Mouse (Mus musculus): Measurements from ENCODE around the gene Ntm. TPM values are rescaled to one million over a fixed set of nuclear protein-coding genes. Genes with fewer than 3 reads are reported as not detected.

Gene Ntm
- total RNA-seq, 2 experiments from 2014 or later, result 136 to 166 TPM

DNA sequence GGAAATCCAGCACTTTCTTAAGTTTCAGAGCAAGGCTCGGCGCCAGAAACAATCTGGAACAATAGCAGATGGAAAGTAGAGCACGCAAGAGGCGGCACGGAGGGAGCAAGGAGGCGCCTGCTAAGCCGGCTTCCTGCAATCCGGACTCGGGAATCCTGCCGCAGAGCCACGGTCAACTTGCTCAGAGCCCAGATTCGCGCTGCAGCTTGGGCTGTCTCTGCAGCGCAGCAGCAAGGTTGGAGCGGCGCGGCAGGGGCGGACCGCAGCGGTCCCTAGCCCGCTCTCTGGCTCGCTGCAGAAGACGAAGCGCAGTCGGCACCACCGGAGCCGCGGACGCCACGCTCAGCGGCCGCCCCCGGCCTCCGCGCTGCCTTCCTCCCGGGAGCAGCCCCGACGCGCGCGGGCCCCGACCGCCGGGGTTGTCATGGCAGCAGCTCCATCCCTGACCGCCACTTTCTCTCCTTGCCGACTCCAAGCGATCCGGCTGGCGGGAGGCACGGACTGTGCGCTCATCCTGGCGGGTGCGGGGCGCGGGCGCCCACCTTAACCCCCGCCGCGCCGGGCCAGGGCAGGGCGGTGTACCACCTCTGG lies 550.7 kb downstream of the Ntm start:
- peak; percentile 41 to 58 for DNase-seq (ENCODE audit: low spot score in 2 of 2)

DNA sequence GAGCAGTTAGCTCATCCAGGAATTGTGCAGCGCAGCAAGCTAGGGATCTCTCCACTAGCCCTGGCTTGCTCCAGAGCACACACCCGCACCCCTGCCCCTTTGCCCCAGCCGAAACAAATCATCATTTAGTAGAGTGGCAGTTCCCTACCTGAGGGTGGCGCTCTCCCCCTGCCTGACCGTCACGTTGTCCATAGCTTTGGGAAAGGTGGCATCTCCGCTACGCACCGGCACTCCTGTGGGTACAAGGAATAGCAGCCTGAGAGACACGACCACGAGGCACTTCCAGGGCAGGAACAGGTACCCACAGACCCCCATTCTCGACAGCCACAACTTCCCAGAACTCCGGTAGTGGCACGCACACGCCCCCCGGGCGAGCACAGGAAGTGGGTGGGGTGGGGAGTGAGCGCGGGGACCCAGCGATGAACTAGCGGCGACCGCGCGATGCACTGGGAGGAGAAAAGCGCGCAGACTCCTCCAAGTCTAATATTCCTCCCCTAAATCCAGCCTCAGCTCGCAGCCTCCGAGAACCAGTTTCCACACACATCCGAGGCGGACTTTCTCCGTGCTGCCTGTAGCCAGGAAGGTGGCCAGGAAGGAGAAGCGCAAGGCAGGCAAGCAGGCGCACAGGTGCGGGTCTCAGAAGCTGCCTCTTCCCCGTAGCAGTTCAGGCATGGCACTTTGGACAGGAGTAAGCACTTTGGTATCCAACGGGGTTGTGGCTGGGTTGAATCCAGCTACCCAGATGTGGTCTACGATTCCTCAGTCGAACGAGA lies 551.3 kb downstream of the Ntm start:
- peak; percentile 53 to 57 for DNase-seq (ENCODE audit: low spot score in 2 of 2)

DNA sequence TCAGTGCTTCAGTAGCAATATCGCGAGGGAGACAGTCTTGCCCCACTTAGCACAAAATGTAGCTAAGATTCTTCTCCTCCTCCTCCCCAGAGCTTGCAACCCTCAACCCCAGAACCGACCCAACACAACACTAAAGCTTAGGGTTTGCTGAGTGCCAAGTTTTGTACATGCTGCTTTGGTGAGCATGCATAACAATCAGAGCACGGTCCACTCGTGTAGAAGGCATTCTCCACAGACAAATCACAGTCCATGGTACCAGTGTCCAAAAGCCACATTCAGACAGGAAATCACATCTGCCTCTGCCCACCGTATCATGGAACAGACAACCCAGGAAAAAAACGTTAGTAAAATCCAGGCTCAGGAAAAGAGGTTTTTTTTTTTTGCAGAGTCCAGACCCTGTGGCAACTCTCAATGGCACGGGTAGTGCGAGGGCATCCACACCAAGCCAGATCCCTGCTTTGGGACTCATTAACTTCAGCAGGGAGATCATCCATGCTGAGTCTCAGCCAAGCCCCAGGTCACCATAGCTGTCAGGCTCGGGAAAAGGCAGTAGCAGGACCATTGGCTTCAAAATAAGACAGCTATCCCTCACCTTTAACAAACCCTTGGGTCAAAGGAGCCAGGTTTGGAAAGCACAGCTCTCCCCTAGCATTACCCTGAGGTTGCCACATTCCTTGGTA lies 552.1 kb downstream of the Ntm start:
- DNase-seq (ENCODE audit: low spot score in 2 of 2), result no peak

GRCm38 (mm10) chr9:29410284-29410683 lies 552.7 kb downstream of the Ntm start:
- DNase-seq (ENCODE audit: low spot score in 2 of 2), result no peak

DNA sequence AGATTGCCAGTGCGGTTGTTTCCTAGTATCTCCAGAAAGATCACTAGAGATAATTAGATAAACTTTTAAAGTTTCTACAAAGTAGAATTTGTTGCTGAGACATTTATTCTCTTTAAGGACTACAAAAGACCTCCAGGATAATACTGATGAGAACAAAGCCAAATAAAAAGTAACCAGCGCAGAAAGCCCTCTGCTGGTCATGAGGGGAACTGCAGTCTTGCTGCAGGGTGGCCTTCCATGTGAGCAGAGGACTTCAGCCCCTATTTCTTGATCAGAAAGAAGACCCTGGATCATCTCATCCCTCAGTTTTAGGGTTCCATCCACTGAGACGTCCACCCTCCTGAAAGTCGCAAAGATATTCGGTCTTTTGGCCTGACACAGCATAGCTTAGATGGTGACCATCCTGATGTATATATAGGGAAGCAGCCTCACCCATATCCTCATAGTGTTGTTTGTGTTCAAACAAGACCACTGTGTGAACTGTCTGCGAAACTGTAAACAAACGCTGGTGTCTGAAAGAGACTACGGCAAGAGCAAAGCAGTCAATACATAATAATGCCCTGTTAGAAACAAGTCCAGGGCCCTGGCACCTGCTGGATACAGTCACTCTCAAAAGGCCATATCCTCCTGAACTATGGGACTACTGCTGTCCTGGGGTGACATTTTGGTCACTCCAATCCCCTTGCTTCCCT lies 553.6 kb downstream of the Ntm start:
- DNase-seq (ENCODE audit: low spot score in 2 of 2), result peak; percentile 46 to 50

- DNase-seq (ENCODE audit: low spot score in 2 of 2), result no peak
Observed at GRCm38 (mm10) chr9:29407954-29408353, 555.0 kb downstream of the Ntm start.

DNA sequence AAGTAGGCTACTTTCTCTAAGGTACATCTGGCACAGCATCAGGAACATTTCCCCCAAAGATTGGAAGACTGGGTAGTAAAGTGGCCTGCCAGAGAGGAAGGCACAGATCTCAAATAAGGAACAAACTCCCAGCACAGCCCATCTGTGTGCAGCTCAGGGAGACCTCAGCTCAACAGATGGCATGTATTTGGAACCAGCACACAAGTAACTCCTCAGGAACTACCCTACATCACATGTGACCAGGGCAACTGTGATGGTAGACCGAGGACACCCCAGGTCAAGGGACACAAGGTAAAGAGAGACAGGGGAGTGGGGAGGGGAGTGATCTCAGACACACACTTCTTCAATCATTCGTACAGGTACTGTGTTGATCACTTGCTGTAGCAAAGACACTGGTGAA lies 556.0 kb downstream of the Ntm start:
- DNase-seq (ENCODE audit: low spot score in 2 of 2), result no peak

DNA sequence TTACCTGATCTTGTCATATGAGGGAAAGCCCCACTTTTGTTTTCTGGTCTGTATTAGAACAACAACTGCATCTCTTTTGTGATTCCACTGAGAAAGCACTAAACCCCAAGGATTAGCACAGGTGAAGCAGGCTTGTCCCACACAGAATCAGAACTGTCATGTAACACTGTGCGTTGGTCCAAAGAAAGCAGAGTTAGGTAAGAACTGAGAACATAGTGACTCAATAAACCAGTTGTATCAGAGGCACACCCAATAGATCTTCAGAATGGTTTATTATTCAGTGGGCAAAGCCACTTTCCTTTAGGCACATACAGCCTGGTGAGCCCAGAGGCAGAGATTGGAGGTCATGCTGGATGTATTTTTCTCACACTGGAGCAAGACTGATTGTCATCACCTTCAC lies 556.9 kb downstream of the Ntm start:
- DNase-seq (ENCODE audit: low spot score in 2 of 2), result no peak

GRCm38 (mm10) chr9:29400151-29400550 lies 562.8 kb downstream of the Ntm start:
- DNase-seq (ENCODE audit: low spot score in 2 of 2), result no peak

DNA sequence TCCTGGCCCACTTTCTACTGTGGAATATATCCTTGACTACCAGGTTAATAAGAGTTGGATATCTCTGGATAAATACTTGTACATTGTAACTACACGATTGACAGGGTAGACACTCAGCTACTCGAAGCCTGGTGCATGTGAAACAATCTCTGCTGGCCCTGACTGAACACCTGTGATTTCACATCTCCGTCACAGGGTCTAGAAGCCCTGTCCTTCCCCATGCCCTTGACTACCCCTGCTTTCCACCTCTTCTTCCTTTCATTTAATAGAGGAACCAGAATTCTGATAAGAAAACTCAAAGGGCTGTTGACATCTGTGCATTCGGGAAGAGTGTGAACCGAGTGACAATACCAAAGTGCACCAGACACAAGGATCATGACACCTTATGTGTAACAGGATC lies 566.8 kb downstream of the Ntm start:
- DNase-seq (ENCODE audit: low spot score in 2 of 2), result no peak

DNA sequence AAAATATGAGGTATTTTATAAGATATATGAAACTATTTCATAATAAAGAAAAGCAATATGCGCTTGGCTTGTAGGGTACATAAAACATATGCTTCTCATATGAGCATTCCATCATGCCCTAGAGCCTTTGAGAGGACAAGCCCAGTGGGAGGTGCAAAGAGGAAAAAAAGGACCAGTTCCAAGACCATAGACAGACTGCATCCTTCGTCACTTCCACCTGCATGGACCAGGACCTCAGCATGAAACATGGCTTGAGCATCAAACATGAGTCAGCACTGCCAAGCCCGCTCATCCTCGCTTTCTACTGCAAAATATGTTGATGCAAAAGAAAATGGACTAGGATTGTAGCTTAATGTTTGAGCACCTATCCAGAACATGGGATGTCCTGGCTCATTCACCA lies 569.8 kb downstream of the Ntm start:
- no peak for DNase-seq (ENCODE audit: low spot score in 2 of 2)

GRCm38 (mm10) chr9:29390796-29391517 lies 572.0 kb downstream of the Ntm start:
- DNase-seq (ENCODE audit: low spot score in 2 of 2), result peak; percentile 65 to 83

GRCm38 (mm10) chr9:29389224-29389623 lies 573.7 kb downstream of the Ntm start:
- no peak for DNase-seq (ENCODE audit: low spot score in 2 of 2)

DNA sequence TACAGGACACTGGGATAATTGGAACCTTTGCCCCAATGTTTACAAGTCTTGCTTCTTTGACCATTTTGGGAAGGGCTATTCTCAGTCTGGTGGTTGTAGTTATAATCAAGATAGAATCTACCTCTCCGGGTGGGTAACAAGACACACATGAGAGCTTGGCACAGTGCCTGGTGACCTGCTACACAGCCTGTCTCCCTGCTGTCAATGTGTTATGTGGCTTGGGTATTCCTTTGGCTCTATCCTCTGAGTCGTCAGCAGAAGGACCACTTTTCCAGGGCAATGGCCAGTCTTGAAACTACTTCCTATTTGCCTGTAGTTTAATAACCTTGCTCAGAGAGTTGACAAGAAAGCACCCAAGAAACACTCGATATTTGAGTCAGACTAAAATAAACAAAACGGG lies 575.8 kb downstream of the Ntm start:
- DNase-seq (ENCODE audit: low spot score in 2 of 2), result no peak

GRCm38 (mm10) chr9:29377172-29378002 lies 585.6 kb downstream of the Ntm start:
- no peak for DNase-seq (ENCODE audit: low spot score in 2 of 2)

DNA sequence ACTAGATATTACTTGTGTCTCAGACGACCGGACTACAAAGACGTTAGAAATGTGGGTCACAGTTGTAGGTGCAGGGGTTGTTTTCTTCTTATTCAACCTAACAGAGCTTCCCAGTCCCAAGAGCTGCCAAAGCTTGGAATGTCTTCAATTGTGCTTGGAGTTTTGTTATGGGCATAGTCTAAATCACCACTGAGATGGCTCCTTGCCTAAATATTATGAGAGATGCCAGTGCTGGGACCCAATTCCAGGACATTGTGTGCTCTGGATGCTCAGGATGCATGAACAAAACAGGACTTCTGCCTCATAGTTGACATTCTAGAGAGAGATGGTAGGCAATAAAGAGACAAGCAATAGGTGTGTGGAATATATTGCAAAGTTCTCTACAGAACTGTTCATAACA lies 591.6 kb downstream of the Ntm start:
- no peak for DNase-seq (ENCODE audit: low spot score in 2 of 2)

DNA sequence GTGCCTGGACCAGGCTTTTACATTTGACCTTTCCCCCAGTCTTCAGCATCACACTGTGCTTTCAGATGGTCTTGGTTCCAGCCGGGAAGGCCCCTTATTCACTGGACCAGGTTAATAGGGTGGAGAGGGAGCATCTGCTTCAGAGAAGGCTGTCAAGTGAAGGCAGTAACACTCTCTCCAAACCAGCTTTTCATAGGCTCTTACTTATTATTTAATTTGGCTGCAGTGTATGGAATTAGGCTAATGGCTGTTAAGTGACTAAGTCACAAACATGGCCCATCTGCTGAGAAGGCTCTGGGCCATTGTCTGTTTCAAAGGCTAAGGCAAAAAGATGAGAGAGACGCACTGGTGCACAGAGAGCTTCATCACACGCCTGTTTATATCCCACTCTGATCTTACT lies 593.3 kb downstream of the Ntm start:
- peak in 1 of 2 experiments; percentile 34 for DNase-seq (ENCODE audit: low spot score in 2 of 2)

GRCm38 (mm10) chr9:29368291-29368690 lies 594.6 kb downstream of the Ntm start:
- no peak for DNase-seq (ENCODE audit: low spot score in 2 of 2)

DNA sequence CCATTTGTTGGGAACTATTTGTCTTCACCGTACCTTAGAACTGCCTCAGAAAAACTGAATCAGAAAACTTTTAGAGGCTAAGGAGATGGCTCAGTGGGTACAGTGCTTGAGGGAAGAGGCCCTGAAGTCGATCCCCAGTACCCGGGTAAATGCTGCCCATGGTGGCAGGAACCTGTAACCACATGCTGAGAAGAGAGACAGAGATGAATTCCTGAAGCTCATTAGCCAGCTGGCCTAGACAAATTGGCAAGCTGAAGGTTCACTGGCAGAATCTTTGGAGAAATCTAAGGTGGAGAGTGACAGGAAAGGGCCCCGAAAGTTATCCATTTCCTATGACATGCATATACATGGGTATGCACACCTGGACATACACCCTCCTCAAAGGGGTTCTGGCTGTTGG lies 605.1 kb downstream of the Ntm start:
- no peak for DNase-seq (ENCODE audit: low spot score in 2 of 2)

DNA sequence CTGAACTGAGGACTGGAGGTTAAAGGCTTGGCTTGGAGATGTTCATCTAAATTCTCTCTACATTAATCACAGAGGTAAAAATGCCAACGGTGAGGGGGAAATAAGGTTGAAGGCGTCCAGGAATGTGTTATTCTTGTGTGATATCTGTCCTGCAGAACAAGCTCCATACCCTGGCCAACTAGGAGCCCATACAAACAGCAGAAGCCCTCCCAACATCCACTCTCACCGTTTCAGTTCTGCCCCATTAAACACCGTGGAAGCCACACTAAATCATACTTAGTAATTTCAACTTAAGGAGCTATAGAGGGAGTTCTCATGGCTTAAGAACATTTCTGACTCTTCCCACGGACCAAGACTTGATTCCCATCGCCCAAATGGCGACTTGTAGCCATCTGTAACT lies 620.6 kb downstream of the Ntm start:
- no peak for DNase-seq (ENCODE audit: low spot score in 2 of 2)

All from layer of hippocampus, postnatal 14 days (tissue).